Mouse (Mus musculus) thymus, adult 2 months (tissue): Measurements from ENCODE around the gene Cer1.

Source experiments
- CTCF ChIP-seq: fragments of 200-500 bp; IDR thresholded peaks from 2 replicates; pipeline ENCODE4 v1.5.1; 2012; ENCODE audit warnings: mild to moderate bottlenecking, control low read depth, low read length, moderate library complexity, borderline replicate concordance; ENCODE audit not compliant: control insufficient read depth, poor library complexity, insufficient read depth; ENCODE audit errors: extremely low read depth
- POLR2A ChIP-seq: fragments of 200-500 bp; IDR thresholded peaks from 2 replicates; pipeline ENCODE4 v1.6.1; 2012; ENCODE audit warnings: mild to moderate bottlenecking, low read length, control low read depth, moderate library complexity; ENCODE audit not compliant: control insufficient read depth, poor library complexity, insufficient read depth; ENCODE audit errors: extremely low read depth

GRCm38 (mm10) chr4:82886148-82886547 is 1.2 kb upstream of the Cer1 start:
- TF ChIP-seq CTCF: no peak
- no peak for TF ChIP-seq POLR2A
